Mouse (Mus musculus): ENCODE measurements at regions not wholly inside any gene's neighbourhood (a gene's known extent, or its start where the extent isn't known, plus 50 kb on each side); places are given as distances from the start of the nearest gene placed in this dataset.
"Not testable (repeated sequence)": the region's sequence is repeated elsewhere in the genome, so short reads cannot be mapped to it uniquely, and the experiment has no call there.

DNA sequence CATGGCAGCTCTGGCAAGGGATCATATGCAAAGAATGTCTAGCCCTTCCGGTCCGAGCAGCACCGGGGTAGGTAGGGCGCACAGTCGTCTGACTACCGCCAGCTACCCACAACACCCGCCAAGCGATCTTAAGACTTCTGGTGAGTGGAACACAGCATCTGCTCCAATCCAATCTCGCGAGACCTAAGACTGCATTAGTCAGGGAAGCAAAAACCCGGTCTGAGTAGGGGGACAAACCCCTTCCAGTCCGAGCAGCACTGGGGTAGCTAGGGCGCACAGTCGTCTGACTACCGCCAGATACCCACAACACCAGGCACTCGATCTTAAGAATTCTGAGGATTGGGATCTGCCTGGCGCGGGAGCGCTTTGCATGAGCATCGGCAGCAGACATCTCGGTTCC lies 57.1 kb downstream of the Nap1l2 start:
- in situ Hi-C loops (cut with MboI, MseI), result not testable (repeated sequence)

DNA sequence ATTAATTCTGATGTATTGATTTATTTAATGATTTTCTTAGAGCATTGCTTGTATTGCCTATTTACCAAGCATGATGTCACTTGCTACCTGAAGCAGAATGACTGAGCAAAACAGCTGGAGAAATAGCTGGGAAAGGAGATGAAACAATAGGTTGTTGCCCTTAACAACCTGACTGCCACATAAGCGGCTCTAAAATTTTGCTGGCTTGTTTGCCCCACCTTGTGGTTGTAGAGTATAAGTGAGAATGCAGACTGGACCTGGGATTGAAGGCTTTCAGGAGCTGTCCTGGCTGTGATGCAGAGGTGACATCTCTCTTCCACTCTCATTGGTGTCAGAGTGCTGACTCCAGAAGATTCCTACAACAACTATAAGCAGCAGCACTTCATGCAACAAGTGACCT lies 77.3 kb downstream of the Nap1l2 start:
- in situ Hi-C loops (cut with MboI, MseI), result no loop called here

DNA sequence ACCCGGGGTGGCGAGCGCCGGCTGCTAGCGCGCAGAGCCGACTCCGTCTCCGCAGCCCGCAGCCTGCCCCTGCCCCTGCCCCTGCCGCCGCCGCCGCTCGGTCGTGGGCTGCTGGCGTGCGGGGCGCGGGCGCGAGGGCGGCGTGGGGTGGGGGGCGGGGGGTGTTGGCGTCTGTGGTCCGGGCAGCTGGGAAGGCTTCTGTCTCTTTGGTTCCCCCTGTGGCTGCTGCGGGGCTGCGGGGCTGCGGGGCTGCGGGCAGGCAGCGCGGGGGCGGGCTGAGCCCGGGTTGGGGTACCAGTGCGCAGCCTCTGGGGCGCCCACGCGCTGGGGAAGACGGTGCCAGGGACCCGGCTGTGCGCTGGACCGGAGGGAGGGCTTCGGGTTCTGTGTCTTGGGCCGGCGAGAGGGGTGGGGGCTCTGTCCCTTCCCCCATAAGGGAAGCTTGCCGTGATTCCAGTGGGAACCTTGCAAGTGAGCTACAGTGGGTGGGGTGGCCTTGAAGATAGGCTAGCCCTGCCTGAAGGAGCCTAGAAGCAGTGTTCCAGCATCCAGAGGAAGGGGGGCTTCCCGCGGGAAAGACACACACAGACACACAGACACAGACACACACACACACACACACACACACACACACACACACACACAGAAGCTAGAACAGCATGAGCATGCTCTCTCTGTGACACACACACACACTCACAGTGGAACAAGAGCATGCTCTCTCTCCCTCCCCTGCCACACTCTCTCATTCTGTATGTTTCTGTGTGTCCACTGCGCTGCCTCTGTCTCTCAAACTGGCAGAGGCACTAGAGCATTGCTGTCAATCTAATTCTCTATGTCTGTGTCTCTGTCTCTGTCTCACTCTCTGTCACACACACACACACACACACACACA lies 118.5 kb downstream of the Nap1l2 start:
- in situ Hi-C loops (cut with MboI, MseI), result not testable (repeated sequence)

DNA sequence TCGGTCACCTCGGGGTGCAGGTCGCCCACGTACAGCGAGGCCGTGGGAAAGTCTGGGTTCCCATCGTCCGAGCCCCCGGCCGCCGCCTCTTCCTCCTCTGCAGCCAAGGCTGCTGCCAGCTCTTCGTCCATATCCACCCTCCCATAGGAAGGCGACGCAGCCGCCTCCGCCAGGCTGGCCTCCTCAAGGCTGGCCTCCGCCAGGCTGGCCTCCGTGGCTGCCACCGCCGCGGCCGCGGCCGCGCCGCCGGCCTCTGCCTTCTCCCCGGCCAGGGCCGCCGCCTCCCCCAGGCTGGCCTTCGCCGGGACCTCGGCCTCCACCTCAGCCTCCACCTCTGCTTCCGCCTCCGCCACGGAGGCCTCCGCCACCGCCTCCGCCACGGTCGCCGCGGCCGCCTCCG lies 119.3 kb downstream of the Nap1l2 start:
- in situ Hi-C loops (cut with MboI, MseI), result not testable (repeated sequence)

DNA sequence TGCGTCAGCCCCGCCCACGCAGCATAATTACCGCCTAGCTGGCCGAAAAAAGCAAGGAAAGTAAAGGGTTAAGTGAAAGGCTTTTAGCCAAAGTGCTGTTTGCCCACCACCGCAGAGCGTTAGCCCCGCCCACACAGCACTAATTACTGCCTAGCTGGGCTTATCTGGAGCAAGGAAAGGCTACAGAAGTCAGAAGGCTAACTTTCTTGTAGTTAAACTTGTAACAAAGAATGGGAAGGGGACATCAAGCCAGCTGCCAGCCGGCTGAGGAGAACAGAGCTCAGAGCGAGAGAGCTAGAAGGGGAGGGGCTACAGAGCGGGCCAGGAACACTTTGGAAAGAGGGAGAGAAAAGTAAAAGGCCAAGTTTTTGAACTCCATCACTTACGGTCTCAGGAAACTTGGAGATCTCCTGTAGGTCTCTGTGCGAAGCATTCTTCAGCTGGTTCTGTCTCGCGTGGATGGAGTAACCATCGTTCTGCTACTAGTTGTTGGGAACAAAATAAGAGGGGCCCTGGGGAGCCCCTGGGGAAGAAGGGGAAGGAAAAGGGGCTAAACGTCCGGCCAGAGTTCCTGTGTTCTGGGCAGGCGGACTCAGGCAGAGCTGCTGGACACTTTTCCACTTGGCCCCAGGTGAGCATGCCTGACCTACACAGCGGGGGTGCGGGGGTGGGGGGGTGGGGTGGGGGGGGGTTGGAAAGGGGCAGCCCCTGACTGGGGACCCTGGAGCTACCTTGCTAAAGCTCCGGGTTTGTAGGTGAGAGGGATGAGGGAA lies 98.3 kb downstream of the 1700018G05Rik start:
- in situ Hi-C loops (cut with MboI, MseI), result no loop called here

DNA sequence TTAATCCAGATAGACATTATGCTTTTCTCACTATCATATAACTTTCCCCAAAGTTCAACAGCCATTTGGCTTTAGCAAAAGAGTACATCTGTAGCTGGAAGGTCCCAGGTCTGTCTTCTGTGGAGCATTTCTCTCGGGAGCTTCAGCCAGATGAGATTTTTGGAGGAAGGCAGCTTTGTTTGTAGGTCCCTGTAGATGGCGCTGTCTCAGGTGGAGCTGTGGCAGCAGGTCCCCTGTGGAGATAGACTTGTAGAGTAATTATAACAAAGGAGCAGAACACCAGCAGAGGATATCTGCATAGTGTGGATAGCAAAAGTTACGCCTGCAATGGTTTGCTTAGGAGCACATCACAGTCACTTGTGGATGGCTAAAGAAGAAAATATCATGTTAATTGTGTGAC lies 97.3 kb downstream of the 1700018G05Rik start:
- in situ Hi-C loops (cut with MboI, MseI), result not testable (repeated sequence)

DNA sequence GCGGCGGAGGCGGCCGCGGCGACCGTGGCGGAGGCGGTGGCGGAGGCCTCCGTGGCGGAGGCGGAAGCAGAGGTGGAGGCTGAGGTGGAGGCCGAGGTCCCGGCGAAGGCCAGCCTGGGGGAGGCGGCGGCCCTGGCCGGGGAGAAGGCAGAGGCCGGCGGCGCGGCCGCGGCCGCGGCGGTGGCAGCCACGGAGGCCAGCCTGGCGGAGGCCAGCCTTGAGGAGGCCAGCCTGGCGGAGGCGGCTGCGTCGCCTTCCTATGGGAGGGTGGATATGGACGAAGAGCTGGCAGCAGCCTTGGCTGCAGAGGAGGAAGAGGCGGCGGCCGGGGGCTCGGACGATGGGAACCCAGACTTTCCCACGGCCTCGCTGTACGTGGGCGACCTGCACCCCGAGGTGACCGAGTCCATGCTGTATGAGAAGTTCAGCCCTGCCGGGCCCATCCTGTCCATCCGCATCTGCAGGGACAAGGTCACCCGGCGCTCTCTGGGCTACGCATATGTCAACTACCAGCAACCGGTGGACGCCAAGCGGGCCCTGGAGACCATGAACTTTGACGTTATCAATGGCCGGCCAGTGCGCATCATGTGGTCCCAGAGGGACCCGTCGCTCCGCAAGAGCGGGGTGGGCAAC lies 85.4 kb downstream of the 1700018G05Rik start:
- in situ Hi-C loops (cut with MboI, MseI), result not testable (repeated sequence)

DNA sequence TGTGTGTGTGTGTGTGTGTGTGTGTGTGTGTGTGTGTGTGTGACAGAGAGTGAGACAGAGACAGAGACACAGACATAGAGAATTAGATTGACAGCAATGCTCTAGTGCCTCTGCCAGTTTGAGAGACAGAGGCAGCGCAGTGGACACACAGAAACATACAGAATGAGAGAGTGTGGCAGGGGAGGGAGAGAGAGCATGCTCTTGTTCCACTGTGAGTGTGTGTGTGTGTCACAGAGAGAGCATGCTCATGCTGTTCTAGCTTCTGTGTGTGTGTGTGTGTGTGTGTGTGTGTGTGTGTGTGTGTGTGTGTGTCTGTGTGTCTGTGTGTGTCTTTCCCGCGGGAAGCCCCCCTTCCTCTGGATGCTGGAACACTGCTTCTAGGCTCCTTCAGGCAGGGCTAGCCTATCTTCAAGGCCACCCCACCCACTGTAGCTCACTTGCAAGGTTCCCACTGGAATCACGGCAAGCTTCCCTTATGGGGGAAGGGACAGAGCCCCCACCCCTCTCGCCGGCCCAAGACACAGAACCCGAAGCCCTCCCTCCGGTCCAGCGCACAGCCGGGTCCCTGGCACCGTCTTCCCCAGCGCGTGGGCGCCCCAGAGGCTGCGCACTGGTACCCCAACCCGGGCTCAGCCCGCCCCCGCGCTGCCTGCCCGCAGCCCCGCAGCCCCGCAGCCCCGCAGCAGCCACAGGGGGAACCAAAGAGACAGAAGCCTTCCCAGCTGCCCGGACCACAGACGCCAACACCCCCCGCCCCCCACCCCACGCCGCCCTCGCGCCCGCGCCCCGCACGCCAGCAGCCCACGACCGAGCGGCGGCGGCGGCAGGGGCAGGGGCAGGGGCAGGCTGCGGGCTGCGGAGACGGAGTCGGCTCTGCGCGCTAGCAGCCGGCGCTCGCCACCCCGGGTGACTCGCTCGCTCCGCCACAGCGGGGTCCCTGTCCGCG lies 84.4 kb downstream of the 1700018G05Rik start:
- in situ Hi-C loops (cut with MboI, MseI), result not testable (repeated sequence)

DNA sequence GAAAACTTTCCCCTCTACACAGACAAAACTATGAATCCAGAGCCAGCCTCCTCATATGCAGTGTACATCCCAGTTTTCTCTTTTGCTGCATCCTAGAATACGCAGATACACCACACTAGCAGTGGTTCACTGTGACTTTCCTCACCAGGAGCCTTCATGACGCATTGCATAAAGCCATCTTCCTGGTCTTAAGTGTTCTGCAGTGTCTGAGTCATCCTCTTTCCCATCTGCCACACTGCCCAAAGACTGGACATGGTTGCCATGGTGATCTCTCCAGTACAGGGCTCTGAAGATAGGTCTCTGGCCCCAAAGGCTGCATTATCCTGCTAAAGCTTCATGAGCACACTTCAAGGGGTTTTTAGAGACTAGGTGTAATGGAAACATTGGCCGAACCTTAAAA lies 65.8 kb downstream of the 1700018G05Rik start:
- in situ Hi-C loops (cut with MboI, MseI), result loop anchor here (5.0 kb wide), 1 partner anchor 93 kb away; no protein-coding TSS in a partner anchor
